Mouse (Mus musculus): ENCODE results near the gene Slc9a2. TPM values are rescaled to one million over a fixed set of nuclear protein-coding genes. Genes with fewer than 3 reads are reported as not detected.

The Slc9a2 gene
- total RNA-seq, 4 experiments from 2014 or later, result 13.8 to 24.5 (median 17.3) TPM

DNA sequence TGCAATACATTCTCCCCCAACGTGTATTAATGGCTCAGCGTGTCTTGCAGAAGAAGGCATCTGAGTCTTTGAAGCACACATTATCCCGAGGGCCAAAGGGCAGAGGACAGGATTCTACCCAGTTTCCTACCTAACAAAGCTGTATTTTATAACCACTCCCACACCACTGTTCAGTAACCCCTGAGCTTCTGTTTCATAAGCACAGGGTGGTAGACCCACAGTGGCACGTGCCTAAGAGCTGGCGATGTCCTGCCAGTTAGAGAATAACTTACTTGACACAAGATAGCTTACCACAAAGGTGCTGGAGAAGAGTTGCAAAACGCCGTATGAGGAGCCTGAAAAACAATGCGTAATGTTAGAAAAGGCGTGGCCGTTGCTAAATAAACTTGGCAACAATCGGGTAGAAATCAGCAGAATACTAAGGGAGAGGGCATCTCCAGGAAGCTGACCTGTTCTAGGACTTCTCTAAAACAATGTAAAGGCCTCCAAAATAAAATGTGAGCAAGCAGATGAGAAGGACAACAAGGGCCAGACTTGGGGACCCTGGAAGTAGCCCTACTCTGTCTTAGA is 105.6 kb downstream of the Slc9a2 start:
- DNase-seq (ENCODE audit: low spot score in 2 of 2), result no peak

DNA sequence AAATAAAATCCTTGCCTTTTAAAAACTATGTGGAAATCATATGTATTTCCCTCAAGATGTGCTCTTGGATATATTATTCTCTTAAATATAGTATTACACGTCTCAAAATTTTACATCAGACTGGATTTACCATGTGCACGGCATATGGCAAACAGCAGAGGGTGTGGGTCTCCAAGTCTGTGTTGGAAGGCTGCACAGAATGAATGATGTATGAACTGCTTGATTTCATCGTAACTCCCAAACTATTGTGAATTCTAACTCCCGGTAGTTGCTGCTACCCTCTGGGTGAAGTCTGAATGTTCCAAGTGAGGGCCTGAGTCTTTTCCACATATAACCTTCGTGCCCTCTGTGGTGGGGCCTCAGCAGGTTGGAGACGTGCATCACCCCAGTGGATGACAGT is 108.6 kb downstream of the Slc9a2 start:
- no peak for DNase-seq (ENCODE audit: low spot score in 2 of 2)

- DNase-seq (ENCODE audit: low spot score in 2 of 2), result no peak
Observed at GRCm38 (mm10) chr1:40789666-40790233, 109.4 kb downstream of the Slc9a2 start.

DNA sequence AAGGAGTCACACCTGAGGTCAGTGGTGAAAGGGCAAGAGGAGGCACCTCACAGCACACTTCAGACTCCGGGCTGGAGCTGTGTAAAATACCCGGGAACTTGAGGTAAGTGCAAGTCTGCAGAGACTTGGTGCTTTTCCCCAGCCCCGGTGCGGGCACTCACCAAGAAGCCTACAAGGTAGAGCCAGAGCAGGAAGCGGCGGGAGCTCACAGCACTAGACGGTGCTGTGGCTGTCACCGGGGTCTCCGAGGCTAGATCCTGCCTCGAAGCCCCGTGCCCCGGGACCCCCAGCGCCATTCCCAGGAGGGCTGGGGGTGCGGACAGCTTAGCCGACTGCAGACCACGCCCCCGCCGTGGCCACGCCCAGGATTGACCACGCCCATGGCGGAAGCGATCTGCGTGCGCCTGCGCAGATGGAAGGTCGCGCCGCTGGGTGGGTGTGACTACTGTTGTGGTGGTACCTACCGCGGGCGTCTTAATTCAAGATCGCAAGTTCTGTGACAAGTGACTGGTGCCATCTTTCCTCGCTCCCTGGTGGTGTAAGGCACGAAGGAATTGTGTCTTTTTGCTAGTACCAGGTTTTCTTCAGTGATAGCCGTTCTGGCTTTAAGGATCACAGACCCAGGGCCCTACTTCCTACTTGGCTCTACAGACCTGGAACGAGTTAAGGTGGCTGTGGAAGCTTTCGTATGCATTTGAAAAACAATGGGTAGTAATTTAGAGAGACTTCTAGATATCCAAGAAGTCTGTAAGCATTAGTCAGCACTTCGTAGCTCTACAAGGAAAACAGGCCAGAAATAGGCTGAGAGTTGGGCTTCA is 110.2 kb downstream of the Slc9a2 start, which contains the start of gene Mfsd9:
Mfsd9 (minus strand) TSS at position 364 of the 818 bp plus-strand sequence.
- peak; percentile 81 to 83 for DNase-seq (ENCODE audit: low spot score in 2 of 2)

DNA sequence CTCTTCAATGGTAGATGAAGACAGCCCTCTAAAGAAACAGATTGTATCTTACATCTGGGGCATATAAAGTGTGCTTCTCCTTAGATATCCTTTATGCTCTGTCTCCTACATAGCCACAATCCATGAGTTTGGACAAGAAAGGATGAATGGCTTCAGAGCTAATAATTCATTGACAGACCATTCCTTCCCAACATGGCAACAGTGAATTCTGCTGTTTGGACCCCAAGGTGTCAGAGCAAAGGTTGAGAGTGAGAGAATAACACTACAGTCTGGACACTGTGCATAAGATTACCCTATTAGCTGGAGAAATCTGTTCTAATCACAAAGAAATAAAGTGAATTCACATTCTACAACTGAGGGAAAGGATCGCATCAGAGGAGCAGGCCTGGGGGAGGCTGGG is 115.1 kb downstream of the Slc9a2 start:
- DNase-seq (ENCODE audit: low spot score in 2 of 2), result no peak

DNA sequence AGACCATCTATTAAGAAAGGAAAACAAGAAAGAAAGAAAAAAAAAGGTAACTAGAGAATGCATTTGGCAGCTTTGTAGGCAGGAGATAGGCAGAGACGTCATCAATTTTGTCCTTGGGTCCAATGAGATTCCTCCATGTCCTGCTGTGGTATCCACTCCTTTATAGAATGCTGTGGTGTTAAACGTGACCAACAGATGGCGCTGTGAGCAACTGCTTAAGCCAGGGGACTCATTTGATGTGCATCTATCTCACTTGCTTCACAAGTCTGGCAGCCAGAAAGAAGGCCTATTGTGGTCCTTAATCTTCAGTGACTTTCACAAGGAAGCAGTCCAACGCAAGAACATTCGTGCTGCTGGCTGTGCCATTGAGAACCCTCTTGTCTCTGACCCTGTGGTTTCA is 117.0 kb downstream of the Slc9a2 start:
- peak; percentile 43 to 51 for DNase-seq (ENCODE audit: low spot score in 2 of 2)

GRCm38 (mm10) chr1:40799121-40799520 is 118.7 kb downstream of the Slc9a2 start:
- DNase-seq (ENCODE audit: low spot score in 2 of 2), result no peak

GRCm38 (mm10) chr1:40800908-40801307 is 120.5 kb downstream of the Slc9a2 start:
- DNase-seq (ENCODE audit: low spot score in 2 of 2), result no peak

DNA sequence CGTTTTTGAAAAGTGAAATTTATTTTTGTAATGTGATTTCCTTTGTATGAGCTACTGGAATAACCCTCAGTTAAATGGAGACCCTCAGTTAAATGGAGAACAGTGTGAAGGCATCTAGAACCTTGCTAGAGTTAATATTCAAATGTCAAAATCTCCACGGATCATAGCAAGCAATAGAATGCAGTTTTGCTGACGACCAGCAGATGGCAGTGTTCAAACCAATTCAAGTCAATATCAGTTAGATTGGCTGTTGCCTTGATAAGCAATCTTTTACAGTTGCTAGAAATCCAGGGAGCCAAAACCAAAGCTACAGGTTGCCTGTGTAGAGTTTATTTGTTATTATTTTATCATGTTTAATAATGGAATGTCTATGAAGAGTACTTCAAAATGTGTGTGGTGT is 122.4 kb downstream of the Slc9a2 start:
- DNase-seq (ENCODE audit: low spot score in 2 of 2), result peak; percentile 17 to 24

GRCm38 (mm10) chr1:40804118-40804517 is 123.7 kb downstream of the Slc9a2 start:
- DNase-seq (ENCODE audit: low spot score in 2 of 2), result no peak

- peak; percentile 83 to 89 for DNase-seq (ENCODE audit: low spot score in 2 of 2)
Observed at GRCm38 (mm10) chr1:40805351-40805750, 125.0 kb downstream of the Slc9a2 start, which contains the start of gene Tmem182. TSS of gene Tmem182 (plus strand) at chr1:40805601.

DNA sequence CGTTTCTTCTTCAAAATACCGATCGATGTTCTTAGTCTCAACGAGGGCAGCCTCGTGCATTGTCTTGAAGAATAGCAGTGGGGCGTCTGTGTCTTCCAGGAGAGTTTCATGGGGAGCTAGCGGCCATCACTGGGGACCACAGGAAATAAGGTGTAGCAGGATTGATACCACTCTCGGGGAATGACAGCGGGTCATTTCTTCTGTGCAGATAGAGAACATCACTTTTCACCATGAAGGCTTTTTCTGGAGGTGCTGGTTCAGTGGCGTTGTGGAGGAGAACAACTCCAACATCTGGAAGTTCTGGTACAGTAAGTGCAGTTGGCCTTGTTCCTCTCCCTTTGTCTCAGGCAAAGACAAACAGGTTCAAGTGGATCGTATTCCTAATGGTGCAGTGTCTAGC is 125.5 kb downstream of the Slc9a2 start:
- DNase-seq (ENCODE audit: low spot score in 2 of 2), result no peak

- no peak for DNase-seq (ENCODE audit: low spot score in 2 of 2)
Observed at GRCm38 (mm10) chr1:40808643-40809042, 128.3 kb downstream of the Slc9a2 start.

DNA sequence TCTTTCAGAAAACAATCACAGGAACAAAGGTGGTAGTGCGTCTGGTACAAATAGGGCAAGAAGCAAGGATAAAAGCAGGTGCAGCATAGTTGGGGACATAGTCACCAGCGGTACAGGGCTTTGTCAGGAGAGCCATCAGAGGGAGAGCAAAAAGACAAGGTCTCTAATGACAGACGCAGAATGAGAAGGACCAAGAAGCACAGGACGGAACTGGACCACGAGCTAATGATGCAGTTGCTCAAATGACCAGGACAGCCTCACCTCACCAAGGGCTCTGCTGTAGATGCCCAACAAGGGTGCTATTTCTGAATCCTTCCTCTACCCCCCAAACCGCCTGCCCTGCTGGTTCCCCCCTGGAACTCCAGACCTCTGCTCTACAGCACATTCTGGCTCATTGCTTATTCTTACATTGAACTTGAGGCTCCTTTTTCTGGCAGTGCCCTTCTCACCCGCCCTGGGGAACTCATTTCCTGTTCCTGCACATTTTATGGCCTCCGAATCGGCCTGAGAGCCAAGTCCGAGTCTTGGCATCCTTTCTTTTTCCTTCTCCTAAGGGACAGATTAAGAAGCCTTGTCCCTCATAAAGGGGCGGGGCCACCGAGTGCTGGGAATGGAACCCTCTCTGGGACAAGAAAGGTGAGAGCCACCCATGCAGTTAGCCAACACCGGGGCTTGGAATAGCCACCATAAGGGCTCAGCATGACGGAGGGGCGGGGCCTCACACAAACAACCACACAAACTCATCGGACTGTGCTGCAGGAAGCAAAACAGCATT is 134.9 kb downstream of the Slc9a2 start:
- peak; percentile 65 to 68 for DNase-seq (ENCODE audit: low spot score in 2 of 2)

Other genes starting within 250 kb of the Slc9a2 start
- under 1 TPM in 2 of 4 experiments, not detected in 2; 0.13 to 0.19 TPM for gene Il18r1, start 215.0 kb upstream of the Slc9a2 start, total RNA-seq (2022)
- gene Il18rap, start 165.2 kb upstream of the Slc9a2 start, total RNA-seq (2022), result not detected
- gene Slc9a4, start 100.5 kb upstream of the Slc9a2 start, total RNA-seq (2022), result under 1 TPM; 0.12 to 0.82 (median 0.57) TPM
- under 1 TPM; 0.12 to 0.56 (median 0.33) TPM for gene Mfsd9, start 110.1 kb downstream of the Slc9a2 start, total RNA-seq (2022)
- gene Tmem182, start 125.0 kb downstream of the Slc9a2 start, total RNA-seq (2022), result 100 to 1,000 TPM; 191 to 208 (median 196) TPM